Mouse (Mus musculus): ENCODE measurements at regions not wholly inside any gene's neighbourhood (a gene's known extent, or its start where the extent isn't known, plus 50 kb on each side); places are given as distances from the start of the nearest gene placed in this dataset.

GRCm38 (mm10) chr2:161470844-161471243 lies 362.0 kb upstream of the Chd6 start:
- DNase-seq (ENCODE audit: extremely low spot score, low read depth, low spot score) = no peak

GRCm38 (mm10) chr2:161470025-161470424 lies 361.1 kb upstream of the Chd6 start:
- DNase-seq (ENCODE audit: extremely low spot score, low read depth, low spot score) = no peak

- peak; percentile 47 for DNase-seq (ENCODE audit: extremely low spot score, low read depth, low spot score)
These were observed 358.2 kb upstream of the Chd6 start for GRCm38 (mm10) chr2:161467035-161467434.

- DNase-seq (ENCODE audit: extremely low spot score, low read depth, low spot score) = no peak
These were observed 351.7 kb upstream of the Chd6 start for GRCm38 (mm10) chr2:161460600-161460999.

GRCm38 (mm10) chr2:161454466-161454865 lies 345.6 kb upstream of the Chd6 start:
- no peak for DNase-seq (ENCODE audit: extremely low spot score, low read depth, low spot score)

- peak; percentile 42 for DNase-seq (ENCODE audit: extremely low spot score, low read depth, low spot score)
These were observed 324.9 kb upstream of the Chd6 start for GRCm38 (mm10) chr2:161433816-161434215.

GRCm38 (mm10) chr2:161429294-161429693 lies 320.4 kb upstream of the Chd6 start:
- DNase-seq (ENCODE audit: extremely low spot score, low read depth, low spot score) = no peak

GRCm38 (mm10) chr2:161425587-161425986 lies 316.7 kb upstream of the Chd6 start:
- peak; percentile 26 for DNase-seq (ENCODE audit: extremely low spot score, low read depth, low spot score)

- DNase-seq (ENCODE audit: extremely low spot score, low read depth, low spot score) = no peak
These were observed 309.2 kb upstream of the Chd6 start for GRCm38 (mm10) chr2:161418062-161418461.

GRCm38 (mm10) chr2:161416218-161416927 lies 307.5 kb upstream of the Chd6 start:
- no peak for DNase-seq (ENCODE audit: extremely low spot score, low read depth, low spot score)

GRCm38 (mm10) chr2:161408306-161408705 lies 299.4 kb upstream of the Chd6 start:
- DNase-seq (ENCODE audit: extremely low spot score, low read depth, low spot score) = no peak

- no peak for DNase-seq (ENCODE audit: extremely low spot score, low read depth, low spot score)
These were observed 297.0 kb upstream of the Chd6 start for GRCm38 (mm10) chr2:161405847-161406384.

- DNase-seq (ENCODE audit: extremely low spot score, low read depth, low spot score) = no peak
These were observed 289.2 kb upstream of the Chd6 start for GRCm38 (mm10) chr2:161398061-161398460.

- DNase-seq (ENCODE audit: extremely low spot score, low read depth, low spot score) = no peak
These were observed 282.2 kb upstream of the Chd6 start for GRCm38 (mm10) chr2:161390954-161391690.

GRCm38 (mm10) chr2:161389318-161389835 lies 280.5 kb upstream of the Chd6 start:
- DNase-seq (ENCODE audit: extremely low spot score, low read depth, low spot score) = no peak

GRCm38 (mm10) chr2:161387054-161387453 lies 278.2 kb upstream of the Chd6 start:
- no peak for DNase-seq (ENCODE audit: extremely low spot score, low read depth, low spot score)

- no peak for DNase-seq (ENCODE audit: extremely low spot score, low read depth, low spot score)
These were observed 273.5 kb upstream of the Chd6 start for GRCm38 (mm10) chr2:161382411-161382810.

- DNase-seq (ENCODE audit: extremely low spot score, low read depth, low spot score) = no peak
These were observed 269.4 kb upstream of the Chd6 start for GRCm38 (mm10) chr2:161378313-161378712.

GRCm38 (mm10) chr2:161362325-161362724 lies 253.4 kb upstream of the Chd6 start:
- no peak for DNase-seq (ENCODE audit: extremely low spot score, low read depth, low spot score)

- DNase-seq (ENCODE audit: extremely low spot score, low read depth, low spot score) = no peak
These were observed 240.2 kb upstream of the Chd6 start for GRCm38 (mm10) chr2:161349110-161349509.

- DNase-seq (ENCODE audit: extremely low spot score, low read depth, low spot score) = no peak
These were observed 235.1 kb upstream of the Chd6 start for GRCm38 (mm10) chr2:161344018-161344417.

- DNase-seq (ENCODE audit: extremely low spot score, low read depth, low spot score) = no peak
These were observed 233.8 kb upstream of the Chd6 start for GRCm38 (mm10) chr2:161342648-161343047.

All from hindlimb bud, embryonic 11.5 days (tissue).